Mouse (Mus musculus): ENCODE results near the gene 2410004P03Rik. TPM values are rescaled to one million over a fixed set of nuclear protein-coding genes. Genes with fewer than 3 reads are reported as not detected.
A peak's percentile ranks its signal among the peaks of the same experiment; 100 is the strongest.
"Not testable (repeated sequence)": the region's sequence is repeated elsewhere in the genome, so short reads cannot be mapped to it uniquely, and the experiment has no call there.

2410004P03Rik gene
- polyA plus RNA-seq, 1 experiment from 2014 or later: 0.09 TPM

- H3K4me2 ChIP-seq (replicated peaks): no peak overlapping the region
- H3K4me1 ChIP-seq (replicated peaks): no peaks in the 10 kb centered on the region
- no peak for ATAC-seq
- no peaks in the 10 kb centered on the region for H3K36me3 ChIP-seq
- no peak overlapping the region for H3K27ac ChIP-seq
- H3K9ac ChIP-seq: no peak overlapping the region
- no peak overlapping the region for H3K4me3 ChIP-seq (replicated peaks)
- no peaks in the 10 kb centered on the region for H3K27me3 ChIP-seq (replicated peaks)
- no peaks in the 10 kb centered on the region for H3K9me3 ChIP-seq
- WGBS: 76% methylated on average over 2 of the region's 2 CpGs
Measured at GRCm38 (mm10) chr12:17039415-17039814, 27.9 kb upstream of the 2410004P03Rik start.

- no peak overlapping the region for H3K4me3 ChIP-seq (replicated peaks)
- no peak overlapping the region for H3K27ac ChIP-seq
- no peak overlapping the region for H3K9ac ChIP-seq
- H3K4me2 ChIP-seq (replicated peaks): no peak overlapping the region
- no peaks in the 10 kb centered on the region for H3K9me3 ChIP-seq
- 68% methylated on average over 6 of the region's 6 CpGs for WGBS
- no peak for ATAC-seq
- no peaks in the 10 kb centered on the region for H3K36me3 ChIP-seq
- no peaks in the 10 kb centered on the region for H3K4me1 ChIP-seq (replicated peaks)
- H3K27me3 ChIP-seq (replicated peaks): no peaks in the 10 kb centered on the region
Measured at GRCm38 (mm10) chr12:17038246-17038645, 26.7 kb upstream of the 2410004P03Rik start.

DNA sequence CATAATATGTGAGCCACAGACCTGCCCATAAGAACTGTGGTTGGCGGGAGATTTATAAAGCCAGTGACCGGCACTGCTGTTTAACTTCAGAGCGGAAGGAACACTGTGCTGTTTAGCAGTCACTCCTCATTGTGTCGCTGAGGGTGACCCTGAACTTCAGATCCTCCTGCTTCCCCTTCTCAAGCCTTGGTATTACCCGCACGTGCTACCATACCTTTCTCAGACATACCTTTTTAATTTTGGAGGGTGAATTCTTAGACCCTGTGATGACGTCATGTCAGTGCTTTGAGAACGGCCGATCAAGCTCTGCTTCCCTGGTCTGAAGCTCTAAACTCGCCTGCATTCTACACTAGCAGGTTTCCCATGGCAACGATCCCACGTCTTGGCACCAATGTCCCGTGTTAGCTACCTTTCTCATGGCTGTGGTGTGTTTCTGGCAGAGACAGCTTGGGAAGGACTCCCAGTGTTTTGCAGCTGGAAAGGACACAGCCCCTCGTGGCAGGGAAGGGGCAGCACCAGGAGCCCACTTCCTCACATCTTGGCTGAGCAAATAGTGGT is 25.6 kb upstream of the 2410004P03Rik start:
- no peak overlapping the region; the same call in 1 of the 2 replicates for H3K4me2 ChIP-seq (replicated peaks)
- H3K9ac ChIP-seq: no peak overlapping the region
- 59% methylated on average over 14 of the region's 14 CpGs for WGBS
- H3K4me3 ChIP-seq (replicated peaks): no peak overlapping the region
- no peaks in the 10 kb centered on the region for H3K36me3 ChIP-seq
- H3K4me1 ChIP-seq (replicated peaks): no peaks in the 10 kb centered on the region
- H3K27me3 ChIP-seq (replicated peaks): no peaks in the 10 kb centered on the region
- no peaks in the 10 kb centered on the region for H3K9me3 ChIP-seq
- no peak for ATAC-seq
- H3K27ac ChIP-seq: no peak overlapping the region

GRCm38 (mm10) chr12:17036532-17036931 is 25.0 kb upstream of the 2410004P03Rik start:
- WGBS: 70% methylated on average over 9 of the region's 9 CpGs
- ATAC-seq: no peak
- Histone ChIP-seq H3K9ac (no peak overlapping the region), H3K4me3 (replicated peaks) (no peak overlapping the region), H3K9me3 (no peaks in the 10 kb centered on the region), H3K4me1 (replicated peaks) (no peaks in the 10 kb centered on the region), H3K4me2 (replicated peaks) (no peak overlapping the region), H3K27ac (no peak overlapping the region), H3K27me3 (replicated peaks) (no peaks in the 10 kb centered on the region), H3K36me3 (no peaks in the 10 kb centered on the region)

DNA sequence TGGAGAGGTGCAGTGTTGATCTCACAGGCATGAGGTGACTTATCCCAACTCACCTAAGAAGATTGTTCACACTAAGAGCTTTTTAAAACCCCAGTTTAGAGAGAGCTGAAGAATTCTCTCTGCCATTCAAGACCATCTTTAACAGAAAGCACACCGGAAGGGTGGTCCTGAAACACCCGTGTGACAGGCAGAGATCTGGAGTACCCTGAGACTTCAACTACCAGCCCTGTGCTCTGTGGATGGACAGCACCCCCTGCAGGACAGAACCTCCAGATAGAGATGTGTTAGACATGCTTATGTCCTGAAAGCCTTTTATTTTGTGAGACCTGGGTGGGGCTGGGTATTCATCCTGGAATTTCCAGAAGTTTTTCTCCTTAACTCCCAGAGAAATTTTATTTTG is 23.6 kb upstream of the 2410004P03Rik start:
- Histone ChIP-seq H3K4me3 (replicated peaks) (no peak overlapping the region), H3K9ac (no peak overlapping the region), H3K27me3 (replicated peaks) (0 out of 2 replicates have a peak, but pooled peaks cover 3% of the 10 kb centered on the region), H3K27ac (no peak overlapping the region), H3K9me3 (no peaks in the 10 kb centered on the region), H3K4me2 (replicated peaks) (no peak overlapping the region), H3K4me1 (replicated peaks) (no peaks in the 10 kb centered on the region), H3K36me3 (no peaks in the 10 kb centered on the region)
- no peak for ATAC-seq
- WGBS: 63% methylated on average over 2 of the region's 2 CpGs

GRCm38 (mm10) chr12:17034671-17035070 is 23.1 kb upstream of the 2410004P03Rik start:
- no peak overlapping the region for H3K4me3 ChIP-seq (replicated peaks)
- H3K4me2 ChIP-seq (replicated peaks): no peak overlapping the region
- 82% methylated on average over 5 of the region's 5 CpGs for WGBS
- H3K27me3 ChIP-seq (replicated peaks): 0 out of 2 replicates have a peak, but pooled peaks cover 3% of the 10 kb centered on the region
- no peak for ATAC-seq
- no peaks in the 10 kb centered on the region for H3K9me3 ChIP-seq
- no peak overlapping the region for H3K9ac ChIP-seq
- no peaks in the 10 kb centered on the region for H3K36me3 ChIP-seq
- H3K4me1 ChIP-seq (replicated peaks): no peaks in the 10 kb centered on the region
- H3K27ac ChIP-seq: no peak overlapping the region

DNA sequence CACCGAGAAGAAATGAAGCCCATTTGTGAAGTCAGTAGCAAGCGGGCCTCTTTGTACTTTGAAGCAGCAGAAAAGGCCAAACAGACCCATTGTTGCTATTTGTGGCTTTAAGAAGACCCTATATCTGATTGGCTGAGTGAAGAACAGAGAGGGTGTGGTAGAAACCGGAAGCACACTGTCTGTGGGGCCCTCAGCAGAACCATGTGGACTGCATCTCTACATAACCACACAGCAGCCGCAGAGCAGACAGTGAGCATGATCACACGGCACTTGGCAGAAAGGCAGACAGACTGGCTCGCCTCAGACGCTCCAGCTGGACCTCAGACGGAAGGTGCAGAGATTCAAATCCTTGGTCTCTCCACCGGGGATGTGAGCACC is 21.9 kb upstream of the 2410004P03Rik start:
- Histone ChIP-seq H3K9ac (no peak overlapping the region), H3K27me3 (replicated peaks) (0 out of 2 replicates have a peak, but pooled peaks cover 3% of the 10 kb centered on the region), H3K4me1 (replicated peaks) (no peaks in the 10 kb centered on the region), H3K9me3 (no peaks in the 10 kb centered on the region), H3K4me3 (replicated peaks) (no peak overlapping the region), H3K4me2 (replicated peaks) (no peak overlapping the region), H3K36me3 (no peaks in the 10 kb centered on the region), H3K27ac (no peak overlapping the region)
- no peak for ATAC-seq
- WGBS: 72% methylated on average over 9 of the region's 9 CpGs

DNA sequence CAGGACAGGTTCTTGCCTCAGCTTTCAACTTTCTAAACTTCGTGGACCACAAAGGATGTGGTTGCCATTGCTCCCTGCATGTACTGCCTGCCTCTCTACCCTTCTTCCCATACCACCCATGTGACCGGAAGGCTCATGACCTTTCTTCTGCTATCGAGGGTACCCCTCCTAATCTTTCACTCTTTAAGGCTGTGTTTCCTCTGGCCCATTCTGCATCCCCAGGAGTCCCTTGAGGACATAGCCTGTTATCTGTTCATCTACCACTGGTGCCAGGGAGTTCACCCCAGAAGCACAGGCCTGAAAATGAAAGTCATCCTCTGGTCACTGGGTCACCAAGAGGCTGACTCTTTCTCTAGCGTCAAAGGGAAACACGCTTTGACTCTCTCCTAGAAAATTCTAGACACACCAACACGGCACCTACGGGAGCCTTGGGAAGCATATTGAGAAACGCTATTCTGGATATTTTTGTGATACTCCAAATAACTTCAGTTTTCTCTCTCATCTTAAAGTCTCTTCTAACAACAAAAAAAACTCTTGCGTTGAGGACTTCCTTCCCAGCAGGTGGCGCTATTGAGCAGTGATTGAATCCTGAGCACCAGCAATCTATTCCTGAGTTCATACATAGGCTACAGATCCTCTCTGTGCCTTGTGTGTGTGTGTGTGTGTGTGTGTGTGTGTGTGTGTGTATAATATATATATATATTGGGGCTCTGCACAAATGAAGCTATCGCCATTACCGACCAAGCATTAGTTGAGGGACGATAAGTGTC is 21.4 kb upstream of the 2410004P03Rik start:
- no peak overlapping the region for H3K4me3 ChIP-seq (replicated peaks)
- no peaks in the 10 kb centered on the region for H3K36me3 ChIP-seq
- WGBS: 42% methylated on average over 13 of the region's 13 CpGs
- no peak overlapping the region for H3K9ac ChIP-seq
- ATAC-seq: peak; percentile 66; the same call in 1 of the 2 replicates
- no peak overlapping the region for H3K27ac ChIP-seq
- H3K4me1 ChIP-seq (replicated peaks): no peaks in the 10 kb centered on the region
- H3K4me2 ChIP-seq (replicated peaks): no peak overlapping the region
- 0 out of 2 replicates have a peak, but pooled peaks cover 3% of the 10 kb centered on the region for H3K27me3 ChIP-seq (replicated peaks)
- no peaks in the 10 kb centered on the region for H3K9me3 ChIP-seq

GRCm38 (mm10) chr12:17024554-17025110 is 13.1 kb upstream of the 2410004P03Rik start:
- no peak for ATAC-seq
- WGBS: 91% methylated on average over 6 of the region's 6 CpGs

DNA sequence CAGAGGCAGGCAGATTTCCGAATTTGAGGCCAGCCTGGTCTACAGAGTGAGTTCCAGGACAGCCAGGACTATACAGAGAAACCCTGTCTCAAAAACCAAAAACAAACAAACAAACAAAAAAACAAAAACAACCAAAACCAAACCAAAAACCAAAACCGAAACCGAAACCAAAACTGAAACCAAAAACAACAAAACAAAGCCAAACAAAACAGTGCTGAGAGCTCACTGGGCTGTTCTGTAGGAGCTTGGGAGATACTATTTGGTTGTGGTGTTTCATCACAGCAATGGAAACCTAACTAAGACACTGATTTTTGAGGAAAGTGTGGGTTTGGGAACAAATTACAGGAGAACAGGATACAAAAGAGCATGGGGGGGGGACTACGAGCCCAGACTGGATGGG is 10.6 kb upstream of the 2410004P03Rik start:
- Histone ChIP-seq H3K9ac (no peak overlapping the region), H3K9me3 (no peaks in the 10 kb centered on the region), H3K4me3 (replicated peaks) (no peak overlapping the region), H3K27ac (no peak overlapping the region), H3K27me3 (replicated peaks) (no peaks in the 10 kb centered on the region), H3K4me2 (replicated peaks) (no peak overlapping the region), H3K36me3 (no peaks in the 10 kb centered on the region), H3K4me1 (replicated peaks) (no peaks in the 10 kb centered on the region)
- no peak for ATAC-seq
- WGBS: 82% methylated on average over 4 of the region's 4 CpGs

More at GRCm38 (mm10) chr12:17024554-17025110, 13.1 kb upstream of the 2410004P03Rik start:
- no peak overlapping the region for H3K9ac ChIP-seq
- H3K27ac ChIP-seq: no peak overlapping the region
- no peaks in the 10 kb centered on the region for H3K4me1 ChIP-seq (replicated peaks)
- H3K9me3 ChIP-seq: no peaks in the 10 kb centered on the region
- H3K27me3 ChIP-seq (replicated peaks): no peaks in the 10 kb centered on the region
- H3K36me3 ChIP-seq: no peaks in the 10 kb centered on the region
- H3K4me2 ChIP-seq (replicated peaks): no peak overlapping the region
- no peak overlapping the region for H3K4me3 ChIP-seq (replicated peaks)

GRCm38 (mm10) chr12:17021125-17021524 is 9.6 kb upstream of the 2410004P03Rik start:
- 74% methylated on average over 4 of the region's 4 CpGs for WGBS
- not testable (repeated sequence) for H3K4me3 ChIP-seq (replicated peaks); H3K4me2 ChIP-seq (replicated peaks)

GRCm38 (mm10) chr12:17018468-17018867 is 6.9 kb upstream of the 2410004P03Rik start:
- no peaks in the 10 kb centered on the region for H3K36me3 ChIP-seq
- no peaks in the 10 kb centered on the region for H3K27me3 ChIP-seq (replicated peaks)
- H3K4me2 ChIP-seq (replicated peaks): no peak overlapping the region
- no peak overlapping the region for H3K4me3 ChIP-seq (replicated peaks)
- ATAC-seq: no peak
- no peaks in the 10 kb centered on the region for H3K9me3 ChIP-seq
- 34% methylated on average over 4 of the region's 4 CpGs for WGBS
- no peak overlapping the region for H3K27ac ChIP-seq
- no peak overlapping the region for H3K9ac ChIP-seq
- H3K4me1 ChIP-seq (replicated peaks): no peaks in the 10 kb centered on the region

More at GRCm38 (mm10) chr12:17021125-17021524, 9.6 kb upstream of the 2410004P03Rik start:
- H3K27ac ChIP-seq; ATAC-seq; H3K27me3 ChIP-seq (replicated peaks); H3K9ac ChIP-seq; H3K36me3 ChIP-seq; H3K4me1 ChIP-seq (replicated peaks); H3K9me3 ChIP-seq: not testable (repeated sequence)
